Mouse (Mus musculus) urinary bladder, adult 18-20 months (tissue): ENCODE data around the gene Synpo2.
"Not testable (repeated sequence)": the region's sequence is repeated elsewhere in the genome, so short reads cannot be mapped to it uniquely, and the experiment has no call there.

Experiments
- DNase-seq, 2 experiments: peaks; one replicate each; pipeline ENCODE4 v3.0.0; 2022; ENCODE audit warnings: low spot score in 2 of 2, mixed read lengths in 2 of 2

Gene Synpo2

GRCm38 (mm10) chr3:123131151-123131756, 104.7 kb downstream of the Synpo2 start:
- DNase-seq, result no peak

- no peak for DNase-seq
Observed at GRCm38 (mm10) chr3:123130314-123131150, 105.4 kb downstream of the Synpo2 start.

- DNase-seq, result peak in 1 of 2 experiments; percentile 42
Observed at GRCm38 (mm10) chr3:123128781-123129180, 107.2 kb downstream of the Synpo2 start.

- no peak for DNase-seq
Observed at GRCm38 (mm10) chr3:123128091-123128490, 107.9 kb downstream of the Synpo2 start.

DNA sequence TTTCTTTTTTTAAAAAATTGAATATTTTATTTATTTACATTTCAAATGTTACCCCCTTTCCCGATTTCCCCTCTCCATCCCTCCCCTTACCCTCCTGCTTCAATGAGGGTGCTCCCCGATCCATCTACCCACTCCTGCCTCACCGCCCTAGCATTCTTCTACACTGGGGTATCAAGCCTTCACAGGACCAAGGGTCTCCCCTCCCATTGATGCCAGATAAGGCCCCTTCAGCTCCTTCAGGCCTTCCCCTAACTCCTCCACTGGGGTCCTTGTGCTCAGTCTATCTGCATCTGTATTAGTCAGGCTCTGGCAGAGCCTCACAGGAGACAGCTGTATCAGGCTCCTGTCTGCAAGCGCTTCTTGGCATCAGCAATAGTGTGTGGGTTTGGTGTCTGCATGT, 109.2 kb downstream of the Synpo2 start:
- DNase-seq, result not testable (repeated sequence)

DNA sequence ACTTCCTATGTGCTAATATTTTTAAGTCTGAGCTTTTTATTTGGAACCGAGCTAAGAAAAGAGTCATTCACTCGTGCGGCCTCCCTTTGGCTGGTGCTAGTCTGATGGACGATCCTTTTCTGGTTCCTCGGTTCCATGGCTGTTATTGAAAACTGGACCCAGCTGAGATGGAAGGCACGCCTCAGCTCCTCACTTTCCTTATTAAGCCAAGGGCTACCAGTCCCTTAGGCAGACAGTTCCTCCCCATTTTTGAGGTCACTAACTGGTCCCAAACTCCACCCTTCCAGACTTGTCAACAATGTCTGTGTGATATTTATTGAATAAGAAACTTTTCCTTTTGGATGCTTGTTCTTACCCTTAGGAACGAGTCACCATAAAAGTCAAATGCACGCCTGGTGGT, 112.1 kb downstream of the Synpo2 start:
- DNase-seq, result no peak

DNA sequence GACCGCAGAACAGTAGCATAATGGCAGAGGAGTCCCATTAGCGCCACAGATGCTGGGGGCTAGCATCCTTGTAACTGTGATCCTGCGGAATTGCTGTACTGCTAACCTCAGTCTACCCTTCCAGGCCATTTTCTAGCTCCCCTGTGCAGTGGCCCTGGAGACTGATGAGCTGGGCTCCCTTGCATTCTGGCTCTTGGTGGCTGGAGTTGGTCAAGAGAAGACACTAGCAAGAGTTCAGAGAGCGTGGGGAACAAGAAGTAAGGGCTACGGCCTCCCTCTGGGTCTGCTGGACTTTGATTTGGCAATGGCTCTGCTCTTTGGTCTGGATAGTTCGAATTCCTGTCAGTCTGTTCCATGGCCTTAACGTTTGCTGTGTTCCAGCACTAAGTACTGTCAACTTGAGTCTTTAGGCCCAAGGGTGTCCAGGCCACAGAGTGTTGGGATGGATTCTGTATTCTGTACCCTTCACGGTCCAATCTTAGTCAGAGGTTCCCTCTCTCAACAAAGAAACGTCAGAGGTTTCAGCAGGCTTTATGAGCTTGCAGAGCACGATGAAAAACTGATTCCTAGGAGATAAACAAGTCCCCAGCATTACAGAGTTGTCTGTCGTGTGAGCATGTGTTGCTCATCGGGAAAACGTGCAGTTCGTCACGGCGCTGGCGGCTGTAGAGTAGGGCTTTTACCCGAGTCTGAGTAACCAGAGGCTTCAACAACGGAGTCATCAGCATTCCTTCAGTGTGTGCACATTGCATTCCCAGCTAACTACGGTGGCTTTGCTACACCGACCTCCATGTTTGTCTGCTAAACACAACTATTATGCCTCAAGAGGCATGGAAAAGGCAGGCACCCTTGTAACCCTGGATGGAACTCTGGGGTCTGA, 113.6 kb downstream of the Synpo2 start:
- peak; percentile 16 to 45 for DNase-seq

DNA sequence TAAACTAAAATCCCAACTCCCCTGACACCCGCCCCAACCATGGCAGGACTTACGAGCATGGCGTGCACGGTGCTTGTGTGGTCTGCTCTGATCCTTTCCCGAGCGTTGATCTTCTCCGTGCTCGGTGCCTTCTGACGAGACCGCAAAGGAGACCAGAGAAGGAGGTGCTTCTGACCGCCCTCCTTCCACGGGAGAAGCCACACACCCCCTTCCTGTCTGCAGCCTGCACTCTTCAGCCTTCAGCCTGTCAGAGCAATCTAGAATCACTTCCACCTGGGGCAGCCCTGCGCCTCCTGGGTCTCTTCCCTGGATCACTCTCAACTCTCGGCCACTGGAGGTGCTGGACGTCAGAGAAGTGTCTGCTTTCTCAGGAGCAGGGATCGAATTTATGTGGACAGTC, 119.0 kb downstream of the Synpo2 start:
- no peak for DNase-seq

DNA sequence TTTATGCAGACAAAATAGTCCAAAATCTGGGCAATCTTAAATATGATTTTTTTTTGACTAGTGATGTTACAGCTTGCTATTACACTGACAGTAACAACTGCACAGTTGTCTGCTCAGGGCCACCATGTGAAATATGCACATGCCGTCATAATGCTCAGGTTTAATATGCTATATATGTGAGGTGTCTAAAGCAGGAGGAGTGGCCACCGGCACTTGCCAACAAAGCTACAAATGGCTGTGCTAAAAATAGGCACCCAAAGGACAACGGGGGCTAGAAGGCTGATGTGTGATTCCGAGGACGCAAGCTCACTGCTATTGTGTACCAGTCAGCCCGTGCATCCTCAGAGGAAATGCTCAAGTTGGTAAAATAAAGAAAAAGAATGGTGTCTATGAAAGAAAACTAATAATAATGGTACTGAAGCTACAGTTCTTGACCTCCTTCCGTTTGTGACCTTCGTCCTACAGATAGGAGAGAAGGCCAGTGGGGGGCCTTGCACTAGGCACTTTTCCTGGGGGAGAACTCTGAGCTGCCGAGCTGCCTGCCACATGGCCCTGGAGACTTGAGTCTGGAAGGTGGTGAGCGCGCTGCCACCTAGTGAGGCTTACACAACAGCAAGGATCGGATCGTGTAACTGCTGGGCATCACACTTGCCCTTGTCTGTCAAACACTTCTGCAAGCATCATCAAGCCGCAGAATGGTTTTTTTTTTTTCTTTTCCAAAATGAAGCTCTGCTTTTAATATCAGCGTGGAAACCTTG, 120.0 kb downstream of the Synpo2 start:
- no peak for DNase-seq

GRCm38 (mm10) chr3:123114001-123114635, 121.8 kb downstream of the Synpo2 start:
- DNase-seq, result no peak

DNA sequence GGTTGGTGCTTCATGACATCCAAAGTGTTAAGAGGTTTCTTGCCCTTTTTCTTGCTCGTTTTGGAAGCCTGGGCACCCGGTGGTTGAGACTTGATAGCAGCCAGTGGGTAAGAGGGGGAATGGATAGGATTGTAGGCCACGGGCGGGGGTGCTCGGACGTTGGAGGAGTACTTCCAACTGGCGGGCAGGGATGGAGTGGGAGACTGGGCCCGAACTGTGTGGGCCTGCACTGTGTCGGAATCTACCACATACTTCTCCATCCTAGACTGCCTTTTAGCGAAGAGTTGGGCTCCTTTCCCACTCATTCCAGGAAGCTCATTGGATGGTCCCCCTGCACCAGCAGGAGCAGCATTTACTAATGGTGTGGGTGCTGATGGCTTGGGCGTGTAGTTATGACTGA, 123.2 kb downstream of the Synpo2 start:
- DNase-seq, result no peak

GRCm38 (mm10) chr3:123111071-123111711, 124.8 kb downstream of the Synpo2 start:
- DNase-seq, result no peak

- DNase-seq, result no peak
Observed at GRCm38 (mm10) chr3:123107830-123108549, 128.0 kb downstream of the Synpo2 start.

DNA sequence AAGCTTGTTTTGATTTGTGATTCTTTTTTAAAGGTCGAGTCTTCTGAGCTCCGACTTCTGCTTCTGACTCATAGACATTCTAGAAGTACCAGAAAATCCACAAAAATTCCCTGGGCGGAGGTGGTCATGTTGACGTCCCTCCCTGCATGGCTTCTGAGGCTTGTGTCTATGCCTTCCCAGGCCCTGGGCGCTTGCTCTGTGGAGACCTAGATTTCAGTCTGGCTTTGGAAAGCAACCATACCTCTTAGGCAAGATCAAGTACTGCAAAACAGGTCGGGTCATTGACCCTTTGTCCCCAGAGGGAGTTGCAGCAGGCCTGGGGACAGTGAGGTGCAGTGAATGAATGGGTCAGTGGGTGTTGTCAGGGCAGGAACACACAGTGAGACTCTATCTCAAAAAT, 131.6 kb downstream of the Synpo2 start:
- no peak for DNase-seq

GRCm38 (mm10) chr3:123103151-123103860, 132.6 kb downstream of the Synpo2 start:
- DNase-seq, result peak in 1 of 2 experiments; percentile 62

DNA sequence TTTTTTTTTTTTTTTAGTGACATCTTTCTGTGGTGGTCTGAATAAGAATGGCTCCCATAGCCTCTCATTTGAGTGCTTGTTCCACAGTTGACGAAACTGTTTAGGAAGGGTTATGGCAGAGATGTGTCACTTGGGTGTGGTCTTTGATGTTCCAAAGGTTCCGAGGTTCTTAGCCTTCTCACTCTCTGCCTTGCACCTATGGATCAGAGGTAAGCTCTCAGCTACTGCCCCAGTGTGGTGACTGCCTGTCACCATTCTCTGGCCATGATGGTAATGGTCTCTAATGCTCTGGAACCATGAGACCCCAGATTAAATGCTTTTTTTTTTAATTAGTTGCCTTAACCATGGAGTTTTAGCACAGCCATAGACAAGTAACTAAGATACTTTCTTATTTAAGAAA, 134.2 kb downstream of the Synpo2 start:
- DNase-seq, result no peak

- DNase-seq, result no peak
Observed at GRCm38 (mm10) chr3:123095111-123095510, 140.8 kb downstream of the Synpo2 start.

- DNase-seq, result no peak
Observed at GRCm38 (mm10) chr3:123093640-123094361, 142.1 kb downstream of the Synpo2 start.
